Mouse (Mus musculus) left cerebral cortex, postnatal 36 days (tissue): Measurements from ENCODE around the gene Gm3618. TPM values are rescaled to one million over a fixed set of nuclear protein-coding genes. Genes with fewer than 3 reads are reported as not detected.
"Not testable (repeated sequence)": the region's sequence is repeated elsewhere in the genome, so short reads cannot be mapped to it uniquely, and the experiment has no call there.

ENCODE experiments used
- DNase-seq, 2 experiments: peaks; one replicate each; pipeline ENCODE4 v3.0.0; 2021 to 2022; ENCODE audit warnings: low spot score in 2 of 2, mixed read lengths in 1 of 2
- intact Hi-C: fragments of 180-260 bp; cut with DNase I; formaldehyde crosslinking; loops from one replicate; pipeline ENCODE4 v1.15.1; 2025
- total RNA-seq, 2 experiments: library from RNA; stranded (reverse); gene quantifications; 2 replicates each; pipeline ENCODE4 v1.2.3; 2021

The Gm3618 gene
- total RNA-seq: not detected

- intact Hi-C loops, DNase-seq: not testable (repeated sequence)
Observed at GRCm38 (mm10) chr14:6343578-6343977, at the start of gene Gm3618. Gm3618 (minus strand) TSS chr14:6343678.

GRCm38 (mm10) chr14:6390219-6390618 lies 46.7 kb upstream of the Gm3618 start, which contains the start of gene Gm16440:
Gm16440 (minus strand) TSS chr14:6390319.
- intact Hi-C loops, DNase-seq: not testable (repeated sequence)

GRCm38 (mm10) chr14:6304743-6305142 lies 38.7 kb downstream of the Gm3618 start, which contains the start of gene Gm21103:
Gm21103 (minus strand) TSS chr14:6304843.
- intact Hi-C loops, DNase-seq: not testable (repeated sequence)

- intact Hi-C loops: not testable (repeated sequence)
- DNase-seq: peak; percentile 34 to 39
Observed at GRCm38 (mm10) chr14:6286931-6287715, 56.4 kb downstream of the Gm3618 start, which contains the start of gene Gm3411. Gm3411 (minus strand) TSS chr14:6287250.

Other genes with a start within 250 kb of the Gm3618 start
- under 1 TPM in 1 of 2 experiments, not detected in 1; 0.41 TPM for gene Gm8206, start 249.7 kb downstream of the Gm3618 start, total RNA-seq
- gene Gm3468, start 235.0 kb downstream of the Gm3618 start, total RNA-seq: 1 to 10 TPM in 1 of 2 experiments, under 1 TPM in 1; 0.86 to 1.4 TPM
- gene Gm3476, start 217.9 kb downstream of the Gm3618 start, total RNA-seq: not detected
- gene Gm21560, start 124.4 kb downstream of the Gm3618 start, total RNA-seq: under 1 TPM; 0.34 to 0.62 TPM
- 1 to 10 TPM in 1 of 2 experiments, under 1 TPM in 1; 0.96 to 1.5 TPM for gene Gm3411, start 56.4 kb downstream of the Gm3618 start, total RNA-seq
- not detected for gene Gm21103, start 38.8 kb downstream of the Gm3618 start, total RNA-seq
- gene Gm16440, start 46.6 kb upstream of the Gm3618 start, total RNA-seq: not detected
- gene Gm3591, start 68.8 kb upstream of the Gm3618 start, total RNA-seq: under 1 TPM in 1 of 2 experiments, not detected in 1; 0.70 TPM
- not detected for gene Gm3594, start 100.9 kb upstream of the Gm3618 start, total RNA-seq
- gene Gm8356, start 193.6 kb upstream of the Gm3618 start, total RNA-seq: not detected
- gene Gm3629, start 246.9 kb upstream of the Gm3618 start, total RNA-seq: 1 to 10 TPM in 1 of 2 experiments, under 1 TPM in 1; 0.68 to 1.2 TPM